Mouse (Mus musculus): ENCODE measurements around the gene Eif4e2.

GRCm38 (mm10) chr1:87274134-87274533 is 60.4 kb downstream of the Eif4e2 start:
- no peak for TF ChIP-seq CTCF (IDR thresholded peaks at IDR 0.05; ENCODE audit: extremely low read depth, insufficient read length, insufficient replicate concordance, low read depth, low read length)
- TF ChIP-seq POLR2A (IDR thresholded peaks at IDR 0.05; ENCODE audit: low read depth, low read length) = no peak
